Mouse (Mus musculus) layer of hippocampus, postnatal 10 days (tissue): ENCODE results near the gene Mrps17. TPM values are rescaled to one million over a fixed set of nuclear protein-coding genes. Genes with fewer than 3 reads are reported as not detected.
"Not testable (repeated sequence)": the region's sequence is repeated elsewhere in the genome, so short reads cannot be mapped to it uniquely, and the experiment has no call there.

ENCODE experiments used
- DNase-seq, 2 experiments: peaks; one replicate each; pipeline ENCODE4 v3.0.0; 2021; ENCODE audit warnings: low spot score in 2 of 2
- long read RNA-seq: library from polyadenylated mRNA; stranded (forward); transcript quantifications from one replicate; pipeline ENCODE4 v2.0.0, GENCODE M21; 2023
- total RNA-seq, 2 experiments: library from RNA; stranded (reverse); gene quantifications; 2 replicates each; pipeline ENCODE4 v1.2.3; 2021

Gene Mrps17
- total RNA-seq, result 10 to 100 TPM; 72.6 to 81.5 TPM
- long read RNA-seq, full-length matches to known transcripts, result 96 of 147 reads
- long read RNA-seq, partial matches to known transcripts, result 10 of 147 reads
- long read RNA-seq, other reads (novel, unspliced or antisense), result 41 of 147 reads

DNA sequence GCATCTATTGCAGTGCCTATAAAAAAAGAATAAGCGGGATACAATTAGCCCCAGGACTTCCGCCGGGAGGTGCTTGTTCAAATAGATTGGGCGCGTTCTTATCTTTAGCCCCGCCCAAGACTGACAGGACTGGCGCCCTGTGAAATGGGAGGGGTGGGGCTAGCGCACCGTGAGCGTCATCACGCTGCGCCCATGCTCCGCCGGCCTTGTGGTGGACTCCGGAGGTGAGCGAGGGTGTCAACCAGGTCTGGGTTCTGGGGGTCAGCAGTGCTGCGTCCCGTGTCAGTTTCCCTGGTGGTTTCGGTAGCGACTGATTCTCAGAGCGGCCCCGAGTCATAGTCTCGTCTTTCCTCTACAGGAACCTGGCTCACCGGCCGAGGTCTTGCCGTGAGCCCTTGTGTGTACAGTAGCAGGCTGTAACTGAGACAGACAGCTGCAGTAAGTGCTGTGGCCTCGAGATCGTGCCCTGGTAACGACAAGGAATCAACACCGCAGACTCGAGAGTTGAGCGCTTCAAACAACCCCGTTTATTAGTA lies at the start of gene Mrps17:
TSS of gene Mrps17 (plus strand) at position 172 of the 536 bp plus-strand sequence.
- DNase-seq, result peak; percentile 86 to 92

DNA sequence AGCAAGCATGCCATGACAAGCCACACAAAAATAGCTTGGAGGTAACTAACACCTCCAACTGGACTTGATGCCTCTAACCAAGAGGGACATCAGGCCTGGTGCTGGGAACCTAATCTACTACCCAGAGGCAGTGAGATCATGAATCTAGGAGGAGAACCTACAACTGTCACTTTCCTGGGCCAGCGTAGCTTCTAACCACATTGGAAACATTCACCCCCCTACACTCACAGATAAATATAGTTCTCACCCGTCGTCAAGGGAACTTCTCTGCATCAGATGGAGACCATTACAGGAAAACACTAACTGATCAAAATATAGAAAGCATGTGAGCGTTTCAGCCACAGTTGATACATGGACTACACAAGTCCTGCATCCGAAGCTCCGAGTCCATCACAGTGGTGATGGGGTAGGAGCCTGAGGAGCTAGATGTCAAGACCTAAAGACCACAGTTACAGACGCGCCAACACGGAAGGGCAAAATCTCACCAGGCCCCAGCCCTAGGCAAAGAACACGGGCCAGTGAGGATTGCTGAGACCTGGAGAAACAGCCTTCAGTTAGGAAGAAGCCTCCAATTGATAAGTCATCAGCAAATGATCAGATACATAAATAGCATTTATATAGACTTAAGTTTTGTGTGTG lies 48.9 kb upstream of the Mrps17 start:
- DNase-seq, result no peak

DNA sequence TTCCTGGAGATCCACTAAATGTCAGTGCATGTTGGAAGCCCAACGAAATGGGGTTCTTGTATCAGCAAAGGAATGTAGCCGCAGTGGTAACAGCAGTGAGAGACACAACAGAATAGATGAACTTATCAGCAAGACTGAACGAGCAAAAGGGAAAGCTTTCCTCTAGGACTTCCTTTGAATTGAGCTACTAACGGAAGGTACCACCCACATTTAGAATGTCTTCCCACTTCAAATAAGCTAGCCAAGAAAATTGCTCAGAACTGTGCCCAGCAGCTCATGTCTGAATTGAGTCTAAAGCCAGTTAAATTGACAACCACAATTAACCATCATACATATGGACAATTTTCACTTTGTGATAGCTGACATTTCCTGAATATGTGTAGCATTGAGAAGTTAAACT lies 47.4 kb upstream of the Mrps17 start:
- DNase-seq, result no peak

DNA sequence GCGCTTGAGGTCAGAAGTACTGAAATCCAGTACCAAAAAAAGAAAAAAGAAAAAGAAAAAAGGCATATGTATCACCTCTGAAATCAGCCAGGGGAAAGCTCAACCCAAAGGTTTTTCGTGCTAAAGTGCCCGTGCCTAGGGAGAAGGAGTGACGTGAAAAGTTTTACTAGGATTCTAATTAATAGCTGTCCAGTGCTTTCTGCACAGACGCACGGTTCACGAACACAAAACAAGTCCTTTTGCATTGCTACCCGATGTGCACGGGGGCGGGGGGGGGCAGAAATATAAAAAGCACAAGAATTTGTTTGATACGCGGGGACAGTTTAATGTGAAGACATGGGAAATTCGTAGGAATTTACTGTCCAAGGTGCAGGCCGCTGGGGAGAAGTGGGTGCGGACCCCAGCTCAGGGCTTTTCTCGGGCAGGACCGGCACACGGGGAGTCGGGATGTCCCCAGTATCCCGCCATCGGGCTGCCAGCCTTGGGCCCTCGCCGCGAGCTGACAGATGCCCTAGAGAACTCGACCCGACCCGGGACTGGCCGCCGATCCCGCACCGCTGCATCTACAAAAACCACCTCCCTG lies 45.8 kb upstream of the Mrps17 start:
- peak in 1 of 2 experiments; percentile 7 for DNase-seq

DNA sequence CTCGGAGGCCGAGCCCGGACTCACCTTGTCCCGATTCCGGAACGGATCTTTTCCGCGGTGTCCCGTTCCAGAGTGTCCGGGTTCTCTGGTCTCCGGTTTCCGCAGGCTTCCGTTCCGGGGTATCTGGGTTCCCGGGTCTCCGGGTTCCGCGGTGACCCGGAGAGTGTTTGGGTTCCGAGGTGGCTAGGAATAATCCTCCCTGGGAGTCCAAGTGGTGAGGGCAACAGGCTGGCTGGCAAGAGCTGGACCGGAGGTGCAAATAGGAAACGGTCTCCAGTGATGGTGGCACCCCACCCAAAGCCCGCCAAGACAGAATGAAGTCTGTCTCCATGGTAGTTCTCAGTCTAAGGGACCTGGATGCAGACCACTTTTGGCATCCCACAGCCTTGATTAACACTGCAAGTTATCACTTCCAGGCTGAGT lies 45.2 kb upstream of the Mrps17 start, which contains the start of gene Zfp11:
TSS of gene Zfp11 (minus strand) at position 64 of the 423 bp plus-strand sequence.
- DNase-seq, result peak; percentile 90 to 91

DNA sequence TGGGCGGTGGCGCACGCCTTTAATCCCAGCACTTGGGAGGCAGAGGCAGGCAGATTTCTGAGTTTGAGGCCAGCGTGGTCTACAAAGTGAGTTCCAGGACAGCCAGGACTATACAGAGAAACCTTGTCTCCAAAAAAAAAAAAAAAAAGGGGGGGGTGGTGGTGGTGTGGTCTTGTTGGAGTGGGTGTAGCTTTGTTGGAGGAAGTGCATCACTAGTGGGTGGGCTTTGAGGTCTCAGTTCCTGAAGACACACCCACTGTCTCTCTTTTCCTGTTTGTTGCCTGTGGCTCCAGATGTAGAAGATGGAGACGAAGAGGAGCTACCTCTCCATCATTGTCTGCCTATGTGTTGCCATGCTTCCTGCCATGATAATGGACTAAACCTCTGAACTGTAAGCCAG lies 30.2 kb upstream of the Mrps17 start:
- DNase-seq, result not testable (repeated sequence)

DNA sequence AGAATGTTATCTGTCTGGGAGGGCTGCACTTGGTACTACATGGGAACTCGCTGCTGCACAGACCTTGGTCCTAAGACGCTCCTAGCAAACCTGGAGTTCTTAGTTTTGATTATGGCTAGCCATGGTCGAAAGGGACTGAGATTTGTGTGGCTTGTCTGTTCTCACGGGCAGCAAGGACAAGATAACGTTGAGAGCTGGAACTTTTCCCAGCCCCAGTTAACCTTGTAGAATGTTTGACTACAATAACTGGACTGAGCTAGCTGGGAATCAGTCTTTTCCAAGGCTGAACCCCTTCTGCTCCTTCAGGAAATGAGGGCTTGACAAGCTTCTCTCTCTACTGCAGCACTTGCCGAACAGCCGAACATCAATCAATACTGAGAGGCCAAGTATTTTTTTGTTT lies 27.7 kb upstream of the Mrps17 start:
- no peak for DNase-seq

DNA sequence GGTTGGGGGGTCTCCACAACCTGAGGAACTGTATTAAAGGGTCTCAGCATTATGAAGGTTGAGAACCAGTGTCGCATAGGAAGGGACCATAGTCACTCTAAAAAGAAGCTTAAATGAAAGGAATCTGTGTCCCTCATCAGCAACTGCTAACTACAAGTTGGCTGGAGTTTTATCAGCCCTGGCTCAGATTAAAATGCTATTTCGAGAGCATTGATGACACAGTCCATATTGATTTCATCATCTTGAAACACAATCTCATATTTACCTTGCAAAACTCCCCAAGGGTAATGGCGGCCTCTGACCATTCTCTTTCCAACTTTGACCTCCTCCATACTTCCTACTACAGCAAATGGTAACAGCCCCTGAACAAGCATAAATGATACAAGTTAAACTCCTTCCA lies 24.8 kb upstream of the Mrps17 start:
- no peak for DNase-seq

DNA sequence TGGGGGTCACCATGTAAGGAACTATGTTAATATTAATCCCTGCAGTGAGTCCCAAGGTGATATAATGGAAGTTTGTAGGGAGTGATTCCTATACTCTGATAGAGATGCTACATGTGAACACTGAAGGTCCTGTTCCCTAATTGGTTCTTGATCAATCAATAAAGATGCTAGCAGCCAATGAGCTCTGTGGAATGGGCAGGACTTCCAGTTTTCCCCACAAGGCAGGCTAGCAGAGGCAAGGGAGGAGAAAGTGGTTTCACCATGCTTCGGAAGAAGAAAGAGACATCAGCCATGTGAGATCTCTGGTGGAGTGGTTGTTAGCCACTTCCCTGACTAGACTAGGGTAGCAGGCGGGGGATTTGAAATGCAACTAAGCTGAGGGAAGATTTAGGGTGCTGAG lies 14.8 kb upstream of the Mrps17 start:
- DNase-seq, result no peak

DNA sequence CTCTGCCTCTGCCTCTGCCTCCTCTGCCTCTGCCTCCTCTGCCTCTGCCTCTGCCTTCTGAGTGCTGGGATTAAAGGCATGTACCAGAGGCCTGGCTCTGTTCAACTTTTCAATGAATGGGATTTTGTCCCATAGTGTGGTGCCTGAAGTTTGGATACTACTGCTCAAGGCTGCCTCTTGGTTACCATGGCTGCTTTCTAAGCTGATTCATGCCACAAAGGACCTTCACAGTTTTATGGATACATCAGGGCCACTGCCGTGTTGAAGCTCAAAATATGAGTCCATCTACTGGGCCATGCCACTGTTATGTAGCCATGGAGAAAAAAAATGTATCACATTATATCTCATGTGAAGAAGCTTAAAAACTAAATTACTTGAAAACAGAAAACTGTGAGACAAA lies 13.6 kb upstream of the Mrps17 start:
- DNase-seq, result no peak

DNA sequence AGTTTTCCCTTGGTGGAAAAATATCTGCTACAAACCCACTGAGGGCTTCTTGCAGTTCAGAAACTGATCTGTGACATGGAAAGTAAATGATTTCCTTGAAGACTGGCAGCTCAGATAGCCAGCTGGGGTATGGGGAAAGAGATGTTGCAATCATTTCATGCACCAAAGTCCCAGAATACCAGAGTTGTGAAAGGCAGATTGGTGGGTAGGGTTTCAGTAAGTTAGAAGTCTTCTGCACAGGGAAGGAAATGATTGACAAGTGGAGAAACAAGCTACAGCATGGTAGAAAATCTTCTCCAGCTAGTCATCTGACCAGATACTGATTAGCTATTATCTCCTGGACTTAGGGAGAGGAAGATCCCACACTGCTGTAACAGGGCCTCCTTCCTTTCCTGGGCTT lies 11.9 kb upstream of the Mrps17 start:
- no peak for DNase-seq

DNA sequence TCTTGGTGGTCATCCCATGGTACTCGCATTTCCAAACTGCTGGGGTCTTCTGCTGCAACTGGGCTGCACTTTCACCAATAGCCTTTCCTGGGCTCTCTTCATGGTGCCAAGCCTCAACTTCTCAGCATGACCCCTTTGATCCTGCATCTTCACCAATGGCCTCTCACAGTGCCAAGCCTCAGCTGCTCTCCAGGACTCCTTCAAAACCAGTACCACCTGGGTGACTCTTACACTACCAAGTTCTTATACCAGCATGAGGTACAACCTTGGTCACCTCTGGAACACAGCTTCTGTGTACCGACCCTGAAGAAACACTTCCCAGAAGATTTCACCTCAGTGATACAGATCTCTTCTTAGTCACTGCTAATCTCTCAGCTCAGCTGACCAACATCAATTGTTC lies 6.9 kb upstream of the Mrps17 start, which contains the start of gene Sept14:
TSS of gene Sept14 (minus strand) at position 101 of the 400 bp plus-strand sequence.
- DNase-seq, result no peak

DNA sequence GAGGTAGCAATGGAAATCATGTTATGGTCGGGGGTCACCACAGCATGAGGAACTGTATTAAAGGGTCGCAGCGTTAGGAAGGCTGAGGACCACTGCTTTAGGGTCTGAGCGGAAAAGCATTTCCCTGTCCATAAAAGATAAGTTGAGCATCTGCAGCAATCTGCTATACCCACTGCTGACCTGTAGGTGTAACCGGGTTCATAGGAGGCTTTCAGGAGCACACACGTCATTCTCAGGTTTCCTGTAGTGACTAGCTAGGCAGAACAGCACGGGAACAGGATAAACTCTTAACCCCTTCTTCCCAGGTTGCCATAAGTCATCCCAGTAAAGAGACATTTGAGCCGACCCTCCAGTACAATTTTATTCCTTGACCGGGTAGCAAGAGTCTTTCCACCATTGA lies 1.7 kb downstream of the Mrps17 start:
- DNase-seq, result no peak

DNA sequence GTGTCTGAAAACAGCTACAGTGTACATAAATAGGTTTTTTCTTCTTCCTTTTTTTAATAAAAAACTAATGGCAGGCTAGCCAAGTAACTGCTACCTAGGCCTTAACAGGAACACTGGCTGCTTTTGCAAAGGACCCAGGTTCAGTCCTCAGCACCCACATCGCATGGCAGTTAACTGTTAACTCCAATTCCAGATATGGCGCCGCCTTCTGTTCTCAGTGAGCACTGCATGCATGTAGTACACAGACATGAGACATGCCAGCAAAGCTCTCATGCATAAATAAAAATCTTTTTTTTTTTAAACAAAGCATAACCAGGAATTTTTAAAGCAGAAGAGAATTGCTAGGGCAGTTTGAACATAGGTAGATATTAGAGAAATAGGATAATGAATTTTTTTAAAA lies 4.9 kb downstream of the Mrps17 start:
- DNase-seq, result no peak

DNA sequence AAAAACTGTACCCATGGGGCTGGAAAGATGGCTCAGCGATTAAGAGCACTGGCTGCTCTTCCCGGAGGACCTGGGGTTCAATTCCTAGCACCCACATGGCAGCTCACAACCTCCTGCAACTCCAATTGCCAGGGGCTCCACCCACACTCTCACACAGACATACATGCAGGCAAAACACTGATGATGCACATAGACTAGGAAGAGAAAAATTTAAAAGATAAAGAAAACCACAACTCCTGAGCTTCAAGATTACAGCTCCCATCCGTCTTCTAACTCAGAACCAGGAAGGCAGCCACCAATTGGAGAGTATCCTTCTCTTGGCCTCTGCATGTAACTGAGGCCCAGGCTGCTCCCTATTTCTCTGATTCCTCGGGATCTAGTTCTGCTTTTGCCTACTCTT lies 9.0 kb downstream of the Mrps17 start:
- DNase-seq, result no peak

DNA sequence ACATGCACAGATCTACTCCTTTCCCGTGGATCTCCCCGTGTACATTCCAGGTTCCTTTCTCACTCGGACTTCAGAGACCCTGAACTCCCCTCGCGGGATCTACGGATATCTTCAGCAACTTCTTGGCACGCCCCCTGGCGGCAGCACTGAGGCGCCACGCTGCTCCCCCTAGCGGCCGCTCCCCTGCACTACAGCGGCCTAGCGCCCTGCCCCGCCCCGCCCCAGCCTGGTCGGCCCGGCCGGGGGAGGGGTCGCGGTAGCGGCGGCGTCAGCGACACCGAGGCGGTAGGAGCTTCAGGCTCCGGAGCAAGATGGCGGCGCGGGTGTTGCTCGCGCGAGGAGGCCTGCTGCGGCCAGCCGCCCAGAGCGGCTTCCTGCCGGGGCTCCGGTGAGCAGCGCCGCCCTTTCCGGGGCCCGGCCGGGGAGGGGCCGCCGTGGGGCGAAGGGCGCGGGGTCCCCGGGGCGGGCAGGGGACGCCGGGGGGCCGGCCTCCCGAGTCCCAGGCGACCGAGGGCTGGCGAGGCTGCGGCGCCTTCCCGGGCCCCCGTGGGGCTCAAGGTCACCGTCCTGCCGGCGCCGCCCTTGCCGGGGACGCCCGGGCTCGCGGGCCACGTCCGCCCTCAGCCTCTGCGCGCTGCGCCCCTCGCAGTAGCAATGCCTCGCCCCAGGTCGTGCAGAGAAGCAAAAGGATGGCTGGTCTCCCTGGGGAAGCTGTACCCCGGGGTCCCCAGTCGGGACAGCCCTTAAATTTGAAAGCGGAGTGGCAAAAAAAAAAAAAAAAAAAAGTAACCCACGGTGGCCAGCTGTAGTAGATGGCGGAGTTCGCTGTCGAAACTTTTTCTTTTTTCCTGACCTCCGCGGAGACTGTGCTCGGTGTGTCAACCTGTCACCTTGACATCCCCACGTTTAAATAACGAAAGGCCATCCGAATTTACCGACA lies 9.8 kb downstream of the Mrps17 start, which contains the start of gene Nipsnap2:
TSS of gene Nipsnap2 (plus strand) at position 230 of the 940 bp plus-strand sequence.
- DNase-seq, result peak; percentile 97 to 98

DNA sequence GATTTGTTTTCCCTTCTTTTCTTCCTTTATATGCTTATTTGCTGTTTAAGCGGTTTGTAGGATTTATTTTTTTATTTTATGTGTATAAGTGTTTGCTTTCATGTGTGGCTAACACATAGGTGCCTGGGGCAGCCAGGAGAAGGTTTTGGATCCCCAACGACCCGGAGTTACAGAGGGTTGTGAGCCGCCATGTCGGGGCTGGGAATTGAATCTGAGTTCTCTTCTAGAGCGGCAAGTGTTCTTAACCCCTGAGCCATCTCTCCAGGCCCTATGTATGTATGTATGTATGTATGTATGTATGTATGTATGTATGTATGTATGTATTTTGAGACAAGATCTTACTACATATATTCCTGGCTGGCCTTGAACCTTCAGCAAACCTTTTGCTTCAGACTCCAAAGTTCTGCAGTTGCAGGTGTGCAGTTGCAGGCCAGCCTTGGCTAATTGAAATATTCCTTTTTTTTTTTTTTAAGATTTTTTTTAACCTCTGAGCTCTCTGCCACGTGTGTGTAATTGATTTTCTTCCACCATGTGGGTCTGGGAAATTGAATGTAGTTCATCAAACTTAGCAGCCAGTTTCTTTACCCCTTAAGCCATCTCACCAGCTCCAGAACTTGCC lies 10.6 kb downstream of the Mrps17 start:
- no peak for DNase-seq

DNA sequence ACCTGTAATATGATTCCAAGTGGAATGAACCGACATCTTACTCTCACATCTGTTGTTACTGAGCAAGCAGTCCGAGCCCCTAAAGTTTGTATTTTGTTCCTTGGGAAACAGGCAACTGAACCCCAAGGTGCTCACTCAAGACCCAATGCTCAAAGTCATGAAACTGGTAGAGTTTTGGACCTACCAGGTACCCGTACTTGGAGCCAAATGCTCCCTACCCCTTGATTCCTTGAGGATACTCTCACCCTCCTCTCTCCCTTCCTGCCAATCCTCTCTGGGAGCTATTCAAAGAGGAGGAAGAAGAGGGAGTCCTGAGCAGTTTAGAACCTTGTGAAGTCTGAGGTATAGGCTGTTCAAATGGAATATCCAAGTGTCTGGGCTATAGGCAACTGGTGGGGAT lies 11.5 kb downstream of the Mrps17 start:
- DNase-seq, result no peak

DNA sequence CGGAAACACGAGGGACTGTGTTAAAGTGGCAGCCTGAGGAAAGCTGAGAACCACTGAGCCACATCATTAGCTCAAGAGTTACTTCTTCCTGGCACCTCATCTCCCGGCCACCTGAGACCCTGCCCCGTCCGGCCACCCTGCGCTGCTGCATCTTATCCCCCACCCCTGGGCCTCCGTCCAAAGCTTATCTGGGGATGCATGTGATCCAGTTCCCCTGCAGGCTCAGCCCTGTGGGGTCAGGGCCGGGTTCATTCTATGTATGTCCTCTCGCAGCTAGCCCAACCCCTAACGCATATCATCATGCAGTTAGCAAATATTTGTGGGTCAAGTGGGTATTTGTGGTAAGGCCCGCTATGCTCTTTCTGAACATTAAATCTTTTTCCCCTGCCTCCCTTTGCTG lies 14.0 kb downstream of the Mrps17 start:
- no peak for DNase-seq

DNA sequence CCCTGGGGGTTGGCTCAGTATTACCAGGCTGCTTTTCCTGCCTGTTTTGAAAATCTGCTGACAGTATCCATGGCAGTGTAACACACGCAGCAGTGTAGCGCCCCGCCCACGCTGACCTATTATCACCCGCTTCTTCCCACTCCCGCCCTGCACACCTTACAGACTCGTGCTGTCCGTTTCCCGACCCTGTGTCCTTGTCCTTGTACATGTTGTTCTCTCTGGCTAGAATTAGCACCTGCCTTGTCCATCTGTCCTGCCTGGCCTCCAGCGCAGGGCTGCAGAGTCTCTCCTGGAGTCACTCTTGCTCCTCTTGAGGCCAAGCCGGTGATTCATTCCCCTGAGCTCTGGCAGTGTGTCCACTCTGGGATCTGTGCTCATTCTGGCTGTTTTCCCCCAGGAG lies 15.0 kb downstream of the Mrps17 start:
- peak in 1 of 2 experiments; percentile 17 for DNase-seq

DNA sequence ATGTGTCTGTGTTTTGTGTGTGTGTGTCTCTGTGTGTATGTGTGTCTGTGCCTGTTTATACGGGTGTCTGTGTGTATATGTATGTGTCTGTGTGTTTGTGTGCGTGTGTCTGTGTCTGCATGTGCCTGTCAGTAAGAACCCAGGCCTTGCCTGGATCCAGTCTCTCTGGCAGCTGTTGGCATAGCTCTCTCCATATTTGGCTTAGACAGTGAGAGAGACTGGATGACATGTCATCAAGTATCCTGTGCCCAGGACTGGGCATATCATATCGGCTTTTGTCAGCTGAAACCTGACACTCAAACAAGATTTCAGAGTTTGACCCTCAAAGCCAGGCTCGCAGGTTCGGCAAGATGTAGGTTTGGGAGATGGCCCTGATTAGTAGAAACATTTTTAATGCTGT lies 15.7 kb downstream of the Mrps17 start:
- no peak for DNase-seq
